Mouse (Mus musculus): ENCODE results near the gene Tpk1. TPM values are rescaled to one million over a fixed set of nuclear protein-coding genes. Genes with fewer than 3 reads are reported as not detected.

The Tpk1 gene
- total and polyA plus RNA-seq, 3 experiments = 3.5 to 12.6 TPM; not detected in 1

GRCm38 (mm10) chr6:43459082-43459481 is 207.0 kb downstream of the Tpk1 start:
- DNase-seq (ENCODE audit: low read depth, low spot score) = no peak
- TF ChIP-seq RCOR1 (IDR thresholded peaks at IDR 0.05; ENCODE audit: low read depth, low read length) (no peak), USF2 (IDR thresholded peaks at IDR 0.05; ENCODE audit: borderline replicate concordance in 1 of 2, insufficient read depth in 1 of 2, low read depth in 1 of 2, low read length in 2 of 2) (no peak), NRF1 (IDR thresholded peaks at IDR 0.05; ENCODE audit: insufficient read depth, low read depth, low read length, poor library complexity, severe bottlenecking) (no peak), RAD21 (IDR thresholded peaks at IDR 0.05; ENCODE audit: low read depth, low read length) (no peak), E2F4 (IDR thresholded peaks at IDR 0.05; ENCODE audit: borderline replicate concordance, low read depth, low read length) (no peak), UBTF (IDR thresholded peaks at IDR 0.05; ENCODE audit: borderline replicate concordance, insufficient read depth, low read depth, low read length) (no peak), POLR2AphosphoS5 (IDR thresholded peaks at IDR 0.05; ENCODE audit: borderline replicate concordance, low read depth, low read length) (no peak), BHLHE40 (IDR thresholded peaks at IDR 0.05; ENCODE audit: borderline replicate concordance, low read depth, low read length) (no peak), MAFK (IDR thresholded peaks at IDR 0.05; ENCODE audit: borderline replicate concordance, low read depth, low read length) (no peak), POLR2A (IDR thresholded peaks at IDR 0.05; ENCODE audit: control insufficient read depth in 1 of 2, insufficient read depth in 1 of 2, low read depth in 1 of 2, low read length in 2 of 2, poor library complexity in 1 of 2) (no peak), CTCF (IDR thresholded peaks at IDR 0.05 in 2 of 3, conservative IDR thresholded peaks at IDR 0.05 in 1 of 3; ENCODE audit: control insufficient read depth in 1 of 3, insufficient read depth in 1 of 3, low read depth in 2 of 3, low read length in 3 of 3, poor library complexity in 1 of 3, severe bottlenecking in 1 of 3) (no peak), MXI1 (IDR thresholded peaks at IDR 0.05; ENCODE audit: low read depth, low read length) (no peak), MAZ (IDR thresholded peaks at IDR 0.05; ENCODE audit: low read depth, low read length) (no peak), TCF12 (IDR thresholded peaks at IDR 0.05; ENCODE audit: low read depth, low read length) (no peak), ETS1 (IDR thresholded peaks at IDR 0.05; ENCODE audit: low read depth, low read length) (no peak), ZNF384 (IDR thresholded peaks at IDR 0.05; ENCODE audit: low read depth, low read length) (no peak), ZMIZ1 (IDR thresholded peaks at IDR 0.05; ENCODE audit: low read depth, low read length) (no peak), SMC3 (IDR thresholded peaks at IDR 0.05; ENCODE audit: low read depth, low read length) (no peak), GABPA (IDR thresholded peaks at IDR 0.05; ENCODE audit: low read depth, low read length) (no peak), GATA1 (IDR thresholded peaks at IDR 0.05; ENCODE audit: low read depth, low read length) (no peak)
- Histone ChIP-seq H3K79me2 (ENCODE audit: control insufficient read depth, insufficient read depth, low read length, poor library complexity) (no peaks in the 10 kb centered on the region), H3K36me3 (ENCODE audit: control insufficient read depth in 1 of 2, insufficient read depth in 2 of 2, low read length in 2 of 2) (no peaks in the 10 kb centered on the region), H3K27me3 (ENCODE audit: control insufficient read depth in 1 of 2, insufficient read depth in 2 of 2, low read length in 2 of 2) (no peaks in the 10 kb centered on the region), H3K4me1 (ENCODE audit: control insufficient read depth in 1 of 2, insufficient read depth in 2 of 2, low read length in 2 of 2) (no peaks in the 10 kb centered on the region), H3K9me3 (replicated peaks; ENCODE audit: insufficient read depth, low read length) (no peaks in the 10 kb centered on the region), H3K4me3 (ENCODE audit: control insufficient read depth in 1 of 2, insufficient read depth in 1 of 2, low read depth in 2 of 2, low read length in 2 of 2) (no peak overlapping the region), H3K27ac (ENCODE audit: control insufficient read depth, low read depth, low read length) (no peak overlapping the region), H3K9ac (ENCODE audit: control insufficient read depth, low read depth, low read length, poor library complexity, severe bottlenecking) (no peak overlapping the region)

- no peak for TF ChIP-seq POLR2AphosphoS5 (IDR thresholded peaks at IDR 0.05; ENCODE audit: borderline replicate concordance, low read depth, low read length)
These were observed 208.1 kb downstream of the Tpk1 start for GRCm38 (mm10) chr6:43457989-43458388.

More at GRCm38 (mm10) chr6:43457989-43458388, 208.1 kb downstream of the Tpk1 start:
- no peaks in the 10 kb centered on the region for H3K27me3 ChIP-seq (ENCODE audit: control insufficient read depth in 1 of 2, insufficient read depth in 2 of 2, low read length in 2 of 2)
- H3K36me3 ChIP-seq (ENCODE audit: control insufficient read depth in 1 of 2, insufficient read depth in 2 of 2, low read length in 2 of 2) = no peaks in the 10 kb centered on the region
- no peak for DNase-seq (ENCODE audit: low read depth, low spot score)
- no peak overlapping the region for H3K4me3 ChIP-seq (ENCODE audit: control insufficient read depth in 1 of 2, insufficient read depth in 1 of 2, low read depth in 2 of 2, low read length in 2 of 2)
- no peaks in the 10 kb centered on the region for H3K79me2 ChIP-seq (ENCODE audit: control insufficient read depth, insufficient read depth, low read length, poor library complexity)
- no peaks in the 10 kb centered on the region for H3K4me1 ChIP-seq (ENCODE audit: control insufficient read depth in 1 of 2, insufficient read depth in 2 of 2, low read length in 2 of 2)
- no peak overlapping the region for H3K9ac ChIP-seq (ENCODE audit: control insufficient read depth, low read depth, low read length, poor library complexity, severe bottlenecking)
- H3K27ac ChIP-seq (ENCODE audit: control insufficient read depth, low read depth, low read length) = no peak overlapping the region
- H3K9me3 ChIP-seq (replicated peaks; ENCODE audit: insufficient read depth, low read length) = no peaks in the 10 kb centered on the region
